Mouse (Mus musculus) embryo, embryonic 9.5 days (tissue): ENCODE results near the gene Adam34.
"Not testable (repeated sequence)": the region's sequence is repeated elsewhere in the genome, so short reads cannot be mapped to it uniquely, and the experiment has no call there.

Experiments
- DNase-seq: peaks from one replicate; pipeline ENCODE4 v3.0.0-alpha.2; 2017; ENCODE audit errors: extremely low spot score

The Adam34 gene

GRCm38 (mm10) chr8:43709949-43710348, at the start of gene Adam34:
Adam34 (minus strand) TSS chr8:43710049.
- DNase-seq = no peak

GRCm38 (mm10) chr8:43627176-43627575, 82.7 kb downstream of the Adam34 start, which contains the start of gene Gm5346:
Gm5346 (minus strand) TSS chr8:43627276.
- no peak for DNase-seq

- DNase-seq = no peak
Observed at GRCm38 (mm10) chr8:43616046-43616445, 93.8 kb downstream of the Adam34 start.

- DNase-seq = not testable (repeated sequence)
Observed at GRCm38 (mm10) chr8:43603657-43604056, 106.2 kb downstream of the Adam34 start.

GRCm38 (mm10) chr8:43603166-43603565, 106.7 kb downstream of the Adam34 start:
- not testable (repeated sequence) for DNase-seq
